Mouse (Mus musculus) liver, embryonic 16.5 days (tissue): ENCODE measurements around the gene Olfr633. TPM values are rescaled to one million over a fixed set of nuclear protein-coding genes. Genes with fewer than 3 reads are reported as not detected.

Experiments used
- ATAC-seq: fragments of 200-750 bp; cut with Nextera tagmentation; 2 replicates; pipeline ENCODE4 v1.8.0; 2017; ENCODE audit warnings: low read depth, mild to moderate bottlenecking, moderate number of reproducible peaks, moderate library complexity
- H3K27ac ChIP-seq: fragments of 300-500 bp; sonication (generic); 2 replicates; pipeline ENCODE4 v1.5.1; 2014; ENCODE audit warnings: mild to moderate bottlenecking, low read length
- H3K27me3 ChIP-seq: fragments of 300-500 bp; sonication (generic); 2 replicates; pipeline ENCODE4 v1.6.1; 2014; ENCODE audit warnings: low read depth, low read length, mixed read lengths; ENCODE audit not compliant: control insufficient read depth, insufficient read depth
- H3K36me3 ChIP-seq: fragments of 300-500 bp; sonication (generic); 2 replicates; pipeline ENCODE4 v1.6.1; 2014; ENCODE audit warnings: mild to moderate bottlenecking; ENCODE audit not compliant: control insufficient read depth, insufficient read depth
- H3K4me1 ChIP-seq: fragments of 300-500 bp; sonication (generic); 2 replicates; pipeline ENCODE4 v1.6.1; 2014; ENCODE audit warnings: low read depth, low read length, mixed read lengths; ENCODE audit not compliant: control insufficient read depth
- H3K4me2 ChIP-seq: fragments of 300-500 bp; sonication (generic); 2 replicates; pipeline ENCODE4 v1.6.1; 2014; ENCODE audit warnings: low read depth, low read length, mixed read lengths
- H3K4me3 ChIP-seq: fragments of 300-500 bp; sonication (generic); 2 replicates; pipeline ENCODE4 v1.5.1; 2014; ENCODE audit warnings: low read depth, mild to moderate bottlenecking, low read length
- H3K9ac ChIP-seq: fragments of 300-500 bp; sonication (generic); 2 replicates; pipeline ENCODE4 v1.6.1; 2014; ENCODE audit warnings: low read depth, low read length
- H3K9me3 ChIP-seq: fragments of 300-500 bp; sonication (generic); replicated peaks from 2 replicates; pipeline ENCODE4 v1.6.1; 2016; ENCODE audit warnings: low read length; ENCODE audit not compliant: control insufficient read depth
- whole genome bisulfite sequencing: fragments of 180-500 bp; shearing (Covaris S2); extraction: QIAGEN DNeasy Blood & Tissue Kit; methylation state at CpG from one replicate; pipeline ENCODE4 v1.1.7; 2014; ENCODE audit not compliant: insufficient replicate concordance; 5-methylcytosine and 5-hydroxymethylcytosine counted together
- polyA plus RNA-seq: library from polyadenylated mRNA; unstranded; fragments of >200 nt; fragmentation: Nextera tagmentation; extraction: Ambion mirVana; gene quantifications from 2 replicates; pipeline ENCODE4 v1.2.1, GENCODE M21; 2015

Olfr633 gene
- polyA plus RNA-seq, 1 experiment from 2014 or later, result not detected

- no peaks in the 10 kb centered on the region for H3K36me3 ChIP-seq
- H3K27ac ChIP-seq, result no peak within 1 kb of the TSS
- no peaks in the 10 kb centered on the region for H3K27me3 ChIP-seq
- no peak within 1 kb of the TSS for H3K4me2 ChIP-seq
- H3K4me3 ChIP-seq, result no peak within 1 kb of the TSS
- 59% methylated on average over 1 of the region's 1 CpGs for WGBS
- no peaks in the 10 kb centered on the region for H3K9me3 ChIP-seq
- H3K9ac ChIP-seq, result no peak within 1 kb of the TSS
- no peaks in the 10 kb centered on the region for H3K4me1 ChIP-seq
- no peak for ATAC-seq
These were observed 26.6 kb downstream of the Olfr633 start, which contains the start of gene Olfr635 for GRCm38 (mm10) chr7:103970852-103971251. TSS of gene Olfr635 (plus strand) at chr7:103971152.

- 8% methylated on average over 1 of the region's 1 CpGs for WGBS
- H3K36me3 ChIP-seq, result no peaks in the 10 kb centered on the region
- H3K4me2 ChIP-seq, result no peak overlapping the region
- H3K27me3 ChIP-seq, result no peaks in the 10 kb centered on the region
- ATAC-seq, result no peak
- H3K27ac ChIP-seq, result no peak overlapping the region
- H3K9me3 ChIP-seq, result no peaks in the 10 kb centered on the region
- no peak overlapping the region for H3K9ac ChIP-seq
- H3K4me1 ChIP-seq, result no peaks in the 10 kb centered on the region
- H3K4me3 ChIP-seq, result no peak overlapping the region
These were observed 27.5 kb downstream of the Olfr633 start for GRCm38 (mm10) chr7:103971782-103972181.

DNA sequence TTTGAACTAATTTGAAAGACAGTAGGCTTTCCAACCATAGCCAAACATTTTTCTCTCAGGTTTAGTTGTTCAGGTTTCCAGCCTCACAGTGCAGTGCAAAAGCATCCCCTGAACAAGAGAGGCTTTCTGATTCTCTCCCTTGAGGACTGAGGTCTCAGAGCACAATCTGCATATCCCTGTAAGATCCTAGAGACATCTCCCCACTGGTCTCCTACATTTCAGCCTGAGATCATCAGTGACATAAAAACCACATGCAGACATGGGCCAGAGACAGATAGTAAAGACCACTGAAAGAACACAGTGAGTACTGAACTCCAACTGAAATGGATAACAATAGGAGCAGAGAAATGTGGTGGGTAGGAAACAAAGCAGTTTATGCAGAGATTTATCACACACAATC, 54.2 kb downstream of the Olfr633 start, which contains the start of gene Olfr638:
Gene Olfr638 (plus strand): TSS at position 301 of the 400 bp plus-strand sequence.
- no peaks in the 10 kb centered on the region for H3K4me1 ChIP-seq
- H3K27ac ChIP-seq, result no peak within 1 kb of the TSS
- H3K4me3 ChIP-seq, result no peak within 1 kb of the TSS
- H3K4me2 ChIP-seq, result no peak within 1 kb of the TSS
- no peaks in the 10 kb centered on the region for H3K9me3 ChIP-seq
- H3K36me3 ChIP-seq, result no peaks in the 10 kb centered on the region
- no peak within 1 kb of the TSS for H3K9ac ChIP-seq
- no peaks in the 10 kb centered on the region for H3K27me3 ChIP-seq
- ATAC-seq, result no peak

Other genes starting within 250 kb of the Olfr633 start
- gene Olfr243, start 229.8 kb upstream of the Olfr633 start, polyA plus RNA-seq, result not detected in 2 replicates
- gene Olfr628, start 214.1 kb upstream of the Olfr633 start, polyA plus RNA-seq, result not detected in 2 replicates
- 0.07 TPM in 1 of 2 replicates, not detected in the other for gene Olfr629, start 199.5 kb upstream of the Olfr633 start, polyA plus RNA-seq
- gene Olfr630, start 187.1 kb upstream of the Olfr633 start, polyA plus RNA-seq, result not detected in 2 replicates
- gene Olfr69, start 172.8 kb upstream of the Olfr633 start, polyA plus RNA-seq, result not detected in 2 replicates
- not detected in 2 replicates for gene Olfr68, start 164.7 kb upstream of the Olfr633 start, polyA plus RNA-seq
- gene Olfr67, start 152.6 kb upstream of the Olfr633 start, polyA plus RNA-seq, result not detected in 2 replicates
- gene Hbb-bt, start 130.4 kb upstream of the Olfr633 start, polyA plus RNA-seq, result 43,947 and 47,652 TPM in 2 replicates
- gene Hbb-bs, start 116.3 kb upstream of the Olfr633 start, polyA plus RNA-seq, result 113,562 and 115,549 TPM in 2 replicates
- gene Hbb-bh2, start 103.9 kb upstream of the Olfr633 start, polyA plus RNA-seq, result 0.22 TPM in 1 of 2 replicates, not detected in the other
- 24.9 and 31.8 TPM in 2 replicates for gene Hbb-bh1, start 101.3 kb upstream of the Olfr633 start, polyA plus RNA-seq
- 114 and 115 TPM in 2 replicates for gene Hbb-y, start 91.2 kb upstream of the Olfr633 start, polyA plus RNA-seq
- gene Olfr66, start 58.2 kb upstream of the Olfr633 start, polyA plus RNA-seq, result not detected in 2 replicates
- not detected in 2 replicates for gene Olfr64, start 50.0 kb upstream of the Olfr633 start, polyA plus RNA-seq
- gene Olfr65, start 41.0 kb upstream of the Olfr633 start, polyA plus RNA-seq, result not detected in 2 replicates
- 0.13 TPM in 1 of 2 replicates, not detected in the other for gene Olfr631, start 15.6 kb upstream of the Olfr633 start, polyA plus RNA-seq
- 0.18 and 0.29 TPM in 2 replicates for gene Olfr632, start 10.1 kb upstream of the Olfr633 start, polyA plus RNA-seq
- not detected in 2 replicates for gene Olfr635, start 26.7 kb downstream of the Olfr633 start, polyA plus RNA-seq
- gene Olfr638, start 54.3 kb downstream of the Olfr633 start, polyA plus RNA-seq, result not detected in 2 replicates
- gene Olfr639, start 72.9 kb downstream of the Olfr633 start, polyA plus RNA-seq, result not detected in 2 replicates
- not detected in 2 replicates for gene Olfr640, start 81.1 kb downstream of the Olfr633 start, polyA plus RNA-seq
- not detected in 2 replicates for gene Olfr641, start 91.0 kb downstream of the Olfr633 start, polyA plus RNA-seq
- gene Olfr642, start 108.2 kb downstream of the Olfr633 start, polyA plus RNA-seq, result not detected in 2 replicates
- gene 4930516K23Rik, start 117.0 kb downstream of the Olfr633 start, polyA plus RNA-seq, result not detected in 2 replicates
- not detected in 2 replicates for gene Olfr644, start 127.4 kb downstream of the Olfr633 start, polyA plus RNA-seq
- not detected in 2 replicates for gene Olfr645, start 141.0 kb downstream of the Olfr633 start, polyA plus RNA-seq
- gene Olfr646, start 160.4 kb downstream of the Olfr633 start, polyA plus RNA-seq, result not detected in 2 replicates
- not detected in 2 replicates for gene Ubqln5, start 185.4 kb downstream of the Olfr633 start, polyA plus RNA-seq
- gene Olfr643, start 193.0 kb downstream of the Olfr633 start, polyA plus RNA-seq, result not detected in 2 replicates
- gene Ubqln3, start 198.8 kb downstream of the Olfr633 start, polyA plus RNA-seq, result not detected in 2 replicates
- not detected in 2 replicates for gene Ubqlnl, start 206.1 kb downstream of the Olfr633 start, polyA plus RNA-seq
- gene Olfm5, start 220.4 kb downstream of the Olfr633 start, polyA plus RNA-seq, result not detected in 2 replicates
- 0.04 and 0.05 TPM in 2 replicates for gene Olfr648, start 239.0 kb downstream of the Olfr633 start, polyA plus RNA-seq